Mouse (Mus musculus): ENCODE data around the gene Lrmda. TPM values are rescaled to one million over a fixed set of nuclear protein-coding genes. Genes with fewer than 3 reads are reported as not detected.

The Lrmda gene
- polyA plus RNA-seq, 1 experiment from 2014 or later = 1.8 TPM

- H3K4me1 ChIP-seq (replicated peaks; ENCODE audit: control insufficient read depth, insufficient read depth, low read length) = no peaks in the 10 kb centered on the region
- no peak for TF ChIP-seq CTCF (IDR thresholded peaks at IDR 0.05; ENCODE audit: low read depth)
- H3K36me3 ChIP-seq (ENCODE audit: control insufficient read depth, insufficient read depth) = no peaks in the 10 kb centered on the region
- ATAC-seq = no peak
- no peaks in the 10 kb centered on the region for H3K27me3 ChIP-seq (replicated peaks; ENCODE audit: control insufficient read depth, insufficient read depth, low read length)
- H3K4me2 ChIP-seq (replicated peaks; ENCODE audit: low read depth) = no peak overlapping the region
- no peak overlapping the region for H3K9ac ChIP-seq (ENCODE audit: low read depth, low read length)
- H3K9me3 ChIP-seq (ENCODE audit: control insufficient read depth) = no peaks in the 10 kb centered on the region
- no peak overlapping the region for H3K27ac ChIP-seq (ENCODE audit: low read depth, low read length)
- H3K4me3 ChIP-seq (ENCODE audit: low read depth, low read length) = no peak overlapping the region
These were observed 730.9 kb downstream of the Lrmda start for GRCm38 (mm10) chr14:22750409-22750808.

GRCm38 (mm10) chr14:22751290-22751689 is 731.8 kb downstream of the Lrmda start:
- no peak for ATAC-seq
- no peak overlapping the region for H3K4me2 ChIP-seq (replicated peaks; ENCODE audit: low read depth)
- H3K36me3 ChIP-seq (ENCODE audit: control insufficient read depth, insufficient read depth) = no peaks in the 10 kb centered on the region
- WGBS = 70% methylated on average over 10 of the region's 10 CpGs
- no peak overlapping the region for H3K27ac ChIP-seq (ENCODE audit: low read depth, low read length)
- H3K9me3 ChIP-seq (ENCODE audit: control insufficient read depth) = no peaks in the 10 kb centered on the region
- H3K4me1 ChIP-seq (replicated peaks; ENCODE audit: control insufficient read depth, insufficient read depth, low read length) = no peaks in the 10 kb centered on the region
- no peak overlapping the region for H3K4me3 ChIP-seq (ENCODE audit: low read depth, low read length)
- TF ChIP-seq CTCF (IDR thresholded peaks at IDR 0.05; ENCODE audit: low read depth) = no peak
- no peaks in the 10 kb centered on the region for H3K27me3 ChIP-seq (replicated peaks; ENCODE audit: control insufficient read depth, insufficient read depth, low read length)
- no peak overlapping the region for H3K9ac ChIP-seq (ENCODE audit: low read depth, low read length)

GRCm38 (mm10) chr14:22754633-22755032 is 735.1 kb downstream of the Lrmda start:
- no peak for TF ChIP-seq CTCF (IDR thresholded peaks at IDR 0.05; ENCODE audit: low read depth)
- H3K36me3 ChIP-seq (ENCODE audit: control insufficient read depth, insufficient read depth) = no peaks in the 10 kb centered on the region
- no peaks in the 10 kb centered on the region for H3K27me3 ChIP-seq (replicated peaks; ENCODE audit: control insufficient read depth, insufficient read depth, low read length)
- no peak overlapping the region for H3K9ac ChIP-seq (ENCODE audit: low read depth, low read length)
- H3K9me3 ChIP-seq (ENCODE audit: control insufficient read depth) = no peaks in the 10 kb centered on the region
- H3K4me3 ChIP-seq (ENCODE audit: low read depth, low read length) = no peak overlapping the region
- no peak overlapping the region for H3K4me2 ChIP-seq (replicated peaks; ENCODE audit: low read depth)
- no peaks in the 10 kb centered on the region for H3K4me1 ChIP-seq (replicated peaks; ENCODE audit: control insufficient read depth, insufficient read depth, low read length)
- WGBS = 91% methylated on average over 5 of the region's 5 CpGs
- no peak overlapping the region for H3K27ac ChIP-seq (ENCODE audit: low read depth, low read length)
- ATAC-seq = no peak

- 90% methylated on average over 3 of the region's 3 CpGs for WGBS
- Histone ChIP-seq H3K4me1 (replicated peaks; ENCODE audit: control insufficient read depth, insufficient read depth, low read length) (no peaks in the 10 kb centered on the region), H3K36me3 (ENCODE audit: control insufficient read depth, insufficient read depth) (no peaks in the 10 kb centered on the region), H3K27me3 (replicated peaks; ENCODE audit: control insufficient read depth, insufficient read depth, low read length) (no peaks in the 10 kb centered on the region), H3K27ac (ENCODE audit: low read depth, low read length) (no peak overlapping the region), H3K9me3 (ENCODE audit: control insufficient read depth) (no peaks in the 10 kb centered on the region), H3K4me2 (replicated peaks; ENCODE audit: low read depth) (no peak overlapping the region), H3K9ac (ENCODE audit: low read depth, low read length) (no peak overlapping the region), H3K4me3 (ENCODE audit: low read depth, low read length) (no peak overlapping the region)
- TF ChIP-seq CTCF (IDR thresholded peaks at IDR 0.05; ENCODE audit: low read depth) = no peak
- no peak for ATAC-seq
These were observed 738.0 kb downstream of the Lrmda start for GRCm38 (mm10) chr14:22757493-22757892.

GRCm38 (mm10) chr14:22759216-22759615 is 739.7 kb downstream of the Lrmda start:
- Histone ChIP-seq H3K27ac (ENCODE audit: low read depth, low read length) (no peak overlapping the region; the same call in 1 of the 2 replicates), H3K27me3 (replicated peaks; ENCODE audit: control insufficient read depth, insufficient read depth, low read length) (no peaks in the 10 kb centered on the region), H3K4me3 (ENCODE audit: low read depth, low read length) (no peak overlapping the region), H3K4me2 (replicated peaks; ENCODE audit: low read depth) (no peak overlapping the region), H3K4me1 (replicated peaks; ENCODE audit: control insufficient read depth, insufficient read depth, low read length) (no peaks in the 10 kb centered on the region), H3K9ac (ENCODE audit: low read depth, low read length) (no peak overlapping the region), H3K9me3 (ENCODE audit: control insufficient read depth) (no peaks in the 10 kb centered on the region), H3K36me3 (ENCODE audit: control insufficient read depth, insufficient read depth) (no peaks in the 10 kb centered on the region)
- WGBS = 36% methylated on average over 2 of the region's 2 CpGs
- ATAC-seq = no peak
- no peak for TF ChIP-seq CTCF (IDR thresholded peaks at IDR 0.05; ENCODE audit: low read depth)

- Histone ChIP-seq H3K4me3 (ENCODE audit: low read depth, low read length) (no peak overlapping the region), H3K4me2 (replicated peaks; ENCODE audit: low read depth) (no peak overlapping the region), H3K4me1 (replicated peaks; ENCODE audit: control insufficient read depth, insufficient read depth, low read length) (no peaks in the 10 kb centered on the region), H3K9ac (ENCODE audit: low read depth, low read length) (no peak overlapping the region), H3K27me3 (replicated peaks; ENCODE audit: control insufficient read depth, insufficient read depth, low read length) (no peaks in the 10 kb centered on the region), H3K9me3 (ENCODE audit: control insufficient read depth) (no peaks in the 10 kb centered on the region), H3K27ac (ENCODE audit: low read depth, low read length) (no peak overlapping the region; the same call in 1 of the 2 replicates), H3K36me3 (ENCODE audit: control insufficient read depth, insufficient read depth) (no peaks in the 10 kb centered on the region)
- ATAC-seq = no peak
- no peak for TF ChIP-seq CTCF (IDR thresholded peaks at IDR 0.05; ENCODE audit: low read depth)
These were observed 740.2 kb downstream of the Lrmda start for GRCm38 (mm10) chr14:22759673-22760072.

Measured in intestine, postnatal 0 days (tissue).